Mouse (Mus musculus): ENCODE measurements at regions not wholly inside any gene's neighbourhood (a gene's known extent, or its start where the extent isn't known, plus 50 kb on each side); places are given as distances from the start of the nearest gene placed in this dataset.

DNA sequence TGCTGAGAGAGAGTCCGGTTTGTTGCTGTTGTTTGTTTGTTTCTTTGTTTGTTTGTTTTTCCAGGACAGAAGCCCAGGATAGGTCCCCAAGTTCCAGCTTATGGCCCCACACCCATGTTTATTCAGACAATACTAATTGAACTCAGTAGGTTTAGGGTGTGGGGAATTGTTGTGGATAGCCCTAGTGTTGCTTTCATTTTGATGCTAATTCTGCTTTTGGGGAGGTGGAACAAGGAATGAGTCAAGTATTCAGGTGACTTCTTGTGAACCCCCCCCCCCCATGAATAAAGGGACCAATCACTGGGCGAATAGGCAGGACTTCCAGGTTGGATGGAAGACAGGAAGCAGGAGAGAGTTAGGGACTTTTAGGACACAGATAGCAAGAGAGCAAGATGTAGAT is 75.0 kb upstream of the Intu start:
- DNase-seq (ENCODE audit: low spot score in 2 of 2) = no peak

DNA sequence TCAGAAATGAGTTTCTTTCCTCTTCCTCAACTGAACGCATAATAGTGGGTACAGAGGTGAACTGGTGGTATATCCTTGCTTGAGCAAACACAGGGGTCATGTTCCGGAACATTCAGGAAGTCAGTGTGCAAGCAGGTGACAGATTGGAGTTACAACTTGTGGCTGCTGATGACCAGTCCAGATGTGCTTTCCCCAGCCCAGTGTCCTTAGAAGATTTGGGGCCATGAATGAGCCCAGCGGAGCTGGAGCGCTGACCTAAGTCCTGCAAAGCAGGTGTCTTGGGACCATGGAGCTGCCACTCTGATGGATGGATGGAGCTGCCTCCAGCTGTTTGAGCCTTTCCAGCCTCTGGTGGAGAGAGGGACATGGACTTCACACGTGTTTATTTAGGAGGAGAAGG is 72.6 kb upstream of the Intu start:
- no peak for DNase-seq (ENCODE audit: low spot score in 2 of 2)

DNA sequence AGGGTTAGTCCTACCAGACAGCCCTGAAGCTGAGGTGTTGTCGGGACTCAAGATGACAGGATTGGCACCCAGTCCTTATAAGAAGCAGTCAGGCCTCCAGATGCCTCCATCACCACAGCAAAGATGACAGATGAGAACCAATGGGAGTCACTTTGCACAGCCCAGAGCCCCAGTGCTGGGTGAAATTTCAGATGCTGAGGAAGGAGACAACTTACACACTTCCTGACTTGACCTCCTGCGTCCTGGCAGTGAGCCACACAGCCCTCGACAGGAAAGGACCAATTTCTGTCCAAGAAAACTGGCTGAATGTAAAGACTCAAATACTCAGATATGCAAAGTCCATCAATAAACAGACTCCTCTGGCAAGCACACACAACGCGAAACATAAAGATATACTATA is 67.6 kb upstream of the Intu start:
- no peak for DNase-seq (ENCODE audit: low spot score in 2 of 2)

DNA sequence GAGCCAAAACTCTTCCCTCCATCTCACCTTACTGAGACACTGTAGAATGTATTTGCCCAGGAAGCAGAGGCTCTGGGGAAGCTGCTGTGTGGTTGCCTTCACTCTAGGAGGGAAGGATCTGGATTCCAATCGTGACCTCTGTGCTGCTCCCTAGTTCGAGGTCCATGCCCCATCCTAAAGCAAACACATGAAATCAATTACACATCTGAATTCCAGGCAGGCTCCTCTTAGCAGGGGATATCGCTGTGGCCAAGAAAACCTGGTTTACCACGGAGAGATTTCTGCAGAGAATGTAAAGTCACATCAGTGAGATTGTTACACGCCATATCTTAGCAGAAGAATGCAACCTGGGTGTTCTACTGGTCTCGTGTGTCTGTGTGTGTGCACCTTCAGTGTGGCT is 61.0 kb upstream of the Intu start:
- DNase-seq (ENCODE audit: low spot score in 2 of 2) = no peak

DNA sequence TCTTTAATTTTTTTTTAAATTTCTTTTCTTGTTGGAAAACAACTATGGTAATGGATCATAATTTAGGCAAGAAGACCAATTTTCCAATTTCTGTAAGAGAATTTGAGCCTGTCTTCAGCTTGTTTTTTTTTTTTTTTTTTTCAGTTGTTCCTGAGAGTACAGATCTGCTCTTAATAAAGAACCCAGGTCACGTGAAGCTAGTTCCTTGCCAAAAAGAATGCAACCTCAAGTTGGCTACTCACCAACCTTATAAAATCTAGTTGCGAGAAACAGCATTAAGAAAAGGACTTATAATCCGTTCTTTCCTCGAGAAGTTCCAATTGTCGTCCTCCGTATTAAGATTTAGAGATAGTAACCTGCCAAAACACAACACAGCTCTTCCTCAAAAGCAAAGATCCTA is 58.3 kb upstream of the Intu start:
- no peak for DNase-seq (ENCODE audit: low spot score in 2 of 2)

DNA sequence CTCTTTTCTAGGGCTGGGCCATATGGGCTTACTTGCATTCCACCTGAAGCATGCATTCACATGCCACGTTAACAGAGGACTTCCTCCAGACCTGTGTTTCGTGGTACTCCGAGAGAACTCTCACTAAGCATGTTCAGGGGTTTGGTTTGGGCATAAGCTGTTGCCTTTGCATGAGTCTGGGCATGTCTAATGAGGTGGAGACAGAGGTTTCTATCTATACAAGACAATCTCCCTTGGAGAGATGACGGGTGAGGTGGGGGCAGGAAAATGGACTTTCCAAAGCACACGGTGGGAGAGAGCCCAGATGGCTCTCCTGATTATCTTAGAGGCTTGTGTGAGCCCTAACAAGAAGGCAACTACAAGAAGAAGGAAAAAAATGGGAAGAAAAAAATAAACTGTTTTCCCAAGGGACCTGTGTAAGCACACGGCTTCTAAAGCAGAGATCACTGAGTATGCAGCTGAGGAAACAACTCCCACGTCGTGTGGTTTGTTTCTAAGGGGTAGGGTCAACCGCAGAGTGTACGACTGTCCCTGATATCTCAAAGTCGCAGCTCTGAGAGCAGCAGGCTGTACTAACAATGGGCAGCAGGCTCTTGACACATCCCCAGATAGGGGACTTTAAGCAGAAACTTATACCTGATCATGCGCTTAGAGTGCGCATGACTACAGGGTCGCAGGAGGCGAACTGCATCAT is 50.7 kb upstream of the Intu start:
- no peak for DNase-seq (ENCODE audit: low spot score in 2 of 2)

All from left cerebral cortex, adult 9 months (tissue).